Mouse (Mus musculus) inflammation-experienced regulatory T-cells (primary cell): ENCODE measurements around the gene Gm21876. TPM values are rescaled to one million over a fixed set of nuclear protein-coding genes. Genes with fewer than 3 reads are reported as not detected.

Source experiments
- polyA plus RNA-seq, 2 experiments: library from polyadenylated mRNA; unstranded; fragments of 100-300 nt; shearing (Covaris generic); gene quantifications; one replicate each; pipeline ENCODE4 v1.2.1; 2017

Gm21876 gene
- not detected for polyA plus RNA-seq

DNA sequence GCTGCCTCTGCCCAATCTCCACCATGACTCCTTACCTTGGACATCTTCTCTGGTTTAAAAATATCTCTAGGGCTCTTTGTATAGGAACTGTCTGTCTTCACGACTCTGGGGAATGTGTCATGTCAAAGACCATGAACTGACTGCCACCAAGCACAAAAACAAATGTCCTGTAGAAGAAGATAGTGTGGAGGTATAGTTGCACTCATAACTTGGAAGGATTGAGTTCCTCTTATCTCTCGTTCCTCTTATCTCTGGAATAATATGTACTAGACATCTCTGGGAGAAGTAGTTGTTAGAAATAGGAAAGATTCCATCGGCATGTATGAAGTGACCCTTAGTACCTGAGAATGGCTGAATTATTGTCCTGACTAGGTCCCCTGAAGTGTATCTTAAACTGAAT, at the start of gene Gm21876:
Gm21876 (minus strand) TSS at position 101 of the 400 bp plus-strand sequence.

Other genes with a start within 250 kb of the Gm21876 start
- gene Cfp, start 244.1 kb downstream of the Gm21876 start, polyA plus RNA-seq: 10 to 100 TPM in 1 of 2 experiments, 1 to 10 TPM in 1; 1.3 to 11.3 TPM
- gene Elk1, start 225.0 kb downstream of the Gm21876 start, polyA plus RNA-seq: 10 to 100 TPM in 1 of 2 experiments, 1 to 10 TPM in 1; 9.6 to 10.4 TPM
- 10 to 100 TPM; 37.5 to 38.0 TPM for gene Uxt, start 213.6 kb downstream of the Gm21876 start, polyA plus RNA-seq
- 10 to 100 TPM; 10.2 to 13.3 TPM for gene Zfp182, start 113.3 kb downstream of the Gm21876 start, polyA plus RNA-seq
- gene Spaca5, start 107.2 kb downstream of the Gm21876 start, polyA plus RNA-seq: not detected
- gene Zfp300, start 86.1 kb downstream of the Gm21876 start, polyA plus RNA-seq: 1 to 10 TPM; 1.5 to 3.7 TPM
- gene Ssxa1, start 59.8 kb downstream of the Gm21876 start, polyA plus RNA-seq: not detected